Comparison of ENCODE assay signal across 8 mouse cellular contexts in genomic region chr17:31806025-31806424, GRCm38 (mm10). TPM values are rescaled to one million over a fixed set of nuclear protein-coding genes. Genes with fewer than 3 reads are reported as not detected.
DNase-seq lines count a peak whose midpoint lies in the region; ATAC-seq lines count a peak whose summit lies in the region.

No protein-coding gene starts in this region.

- DNase-seq in hindbrain, embryonic 10.5 days (ENCODE audit: low spot score): no peak
- DNase-seq in MN1 (ENCODE audit: low spot score): peak; percentile 67
- DNase-seq in kidney, postnatal 36 days: peak; percentile 44 to 47
- DNase-seq in layer of hippocampus, adult 11-12 months (ENCODE audit: low spot score): no peak
- no peak for DNase-seq in c-Kit-positive CD71-positive TER-119-positive erythroid progenitor cells, embryonic 14.5 days (ENCODE audit: low spot score)
- DNase-seq in adrenal gland, postnatal 25 days: no peak

- H3K27ac ChIP-seq in hindbrain, embryonic 10.5 days: peak overlapping the region; percentile 29; the same call in 1 of the 2 replicates
- H3K27ac ChIP-seq in hindbrain, embryonic 16.5 days (ENCODE audit: low read depth, low read length): no peak overlapping the region
- peak overlapping the region; percentile 35; the same call in 1 of the 2 replicates for H3K27ac ChIP-seq in forebrain, embryonic 13.5 days

- no peaks in the 10 kb centered on the region for H3K36me3 ChIP-seq in hindbrain, embryonic 10.5 days
- H3K36me3 ChIP-seq in hindbrain, embryonic 16.5 days (ENCODE audit: control insufficient read depth, insufficient read depth, low read length): no peaks in the 10 kb centered on the region
- no peaks in the 10 kb centered on the region for H3K36me3 ChIP-seq in forebrain, embryonic 13.5 days (ENCODE audit: poor library complexity, severe bottlenecking)

- no peak overlapping the region for H3K4me3 ChIP-seq in hindbrain, embryonic 10.5 days
- no peak overlapping the region for H3K4me3 ChIP-seq in hindbrain, embryonic 16.5 days (ENCODE audit: low read length)
- no peak overlapping the region for H3K4me3 ChIP-seq in forebrain, embryonic 13.5 days

- H3K9me3 ChIP-seq in hindbrain, embryonic 10.5 days: no peaks in the 10 kb centered on the region
- H3K9me3 ChIP-seq in hindbrain, embryonic 16.5 days (ENCODE audit: control insufficient read depth, low read length): no peaks in the 10 kb centered on the region
- no peaks in the 10 kb centered on the region for H3K9me3 ChIP-seq in forebrain, embryonic 13.5 days (replicated peaks)

- no peak for ATAC-seq in hindbrain, embryonic 16.5 days
- no peak for ATAC-seq in forebrain, embryonic 13.5 days

- no peak overlapping the region for H3K4me2 ChIP-seq in hindbrain, embryonic 16.5 days (ENCODE audit: low read length)
- H3K4me2 ChIP-seq in forebrain, embryonic 13.5 days: no peak overlapping the region

- 34% methylated on average over 8 of the region's 8 CpGs for WGBS in hindbrain, embryonic 10.5 days
- 24% methylated on average over 6 of the region's 8 CpGs for WGBS in hindbrain, embryonic 16.5 days
- 18% methylated on average over 8 of the region's 8 CpGs for WGBS in forebrain, embryonic 13.5 days

- H3K9ac ChIP-seq in hindbrain, embryonic 16.5 days (ENCODE audit: low read depth, low read length): no peak overlapping the region
- H3K9ac ChIP-seq in forebrain, embryonic 13.5 days: no peak overlapping the region

- H3K4me1 ChIP-seq in hindbrain, embryonic 10.5 days (replicated peaks): peaks cover 37% of the 10 kb centered on the region
- H3K4me1 ChIP-seq in hindbrain, embryonic 16.5 days (ENCODE audit: control insufficient read depth, insufficient read depth, low read depth, low read length): peaks cover 4% of the 10 kb centered on the region
- H3K4me1 ChIP-seq in forebrain, embryonic 13.5 days: peaks cover 22% of the 10 kb centered on the region

- no peaks in the 10 kb centered on the region; the same call in 1 of the 2 replicates for H3K27me3 ChIP-seq in hindbrain, embryonic 10.5 days (ENCODE audit: insufficient read depth, poor library complexity, severe bottlenecking)
- no peaks in the 10 kb centered on the region for H3K27me3 ChIP-seq in hindbrain, embryonic 16.5 days (replicated peaks; ENCODE audit: control insufficient read depth, insufficient read depth, low read length)
- no peaks in the 10 kb centered on the region for H3K27me3 ChIP-seq in forebrain, embryonic 13.5 days

RNA-seq across cellular contexts. Expression of gene Sik1, which starts 49.6 kb away (rescaled TPM):
- 14.0 and 14.3 TPM in 2 replicates for polyA plus RNA-seq in hindbrain, embryonic 10.5 days (2016; fragmentation: Nextera tagmentation; extraction: Ambion mirVana)
- 16.2 and 17.4 TPM in 2 replicates for polyA plus RNA-seq in hindbrain, embryonic 16.5 days (2015; fragmentation: Nextera tagmentation; extraction: Ambion mirVana)
- polyA plus RNA-seq in forebrain, embryonic 13.5 days (2015; fragmentation: Nextera tagmentation; extraction: Ambion mirVana): 13.5 and 13.8 TPM in 2 replicates
- 16.0 and 28.2 TPM in 2 replicates for total RNA-seq in adrenal gland, postnatal 25 days (2021)

Comparison
In these comparisons a context has a peak if more than half of its experiments do, and no peak if none do; other contexts are left out.
1. DNase-seq: peak in MN1 (single experiment) and kidney, postnatal 36 days (2 of 2); none in hindbrain, embryonic 10.5 days (single experiment), layer of hippocampus, adult 11-12 months (single experiment), c-Kit-positive CD71-positive TER-119-positive erythroid progenitor cells, embryonic 14.5 days (single experiment) and adrenal gland, postnatal 25 days (single experiment).